Comparison of ENCODE assay signal across 9 mouse cellular contexts in genomic region chr2:70538283-70538682, GRCm38 (mm10). TPM values are rescaled to one million over a fixed set of nuclear protein-coding genes. Genes with fewer than 3 reads are reported as not detected.
DNase-seq lines count a peak whose midpoint lies in the region; TF ChIP-seq lines count a peak whose summit lies in the region.
"Not testable (repeated sequence)": the region's sequence is repeated elsewhere in the genome, so short reads cannot be mapped to it uniquely, and the experiment has no call there.
"Had no signal": no experiment of that assay in that cellular context is flagged by ENCODE, and none has a peak within 500 bp of the region (broad histone marks: within the 10 kb centered on the region; RNA-seq: fewer than 3 reads in every experiment).

No protein-coding gene starts in this region.

- not testable (repeated sequence) for H3K27ac ChIP-seq in kidney, adult 2 months (ENCODE audit: insufficient read depth, low read depth, low read length); limb, embryonic 10.5 days; spleen, adult 2 months (ENCODE audit: insufficient read depth, low read length)

- H3K9me3 ChIP-seq in limb, embryonic 10.5 days (replicated peaks): not testable (repeated sequence)

- not testable (repeated sequence) for TF ChIP-seq POLR2A in kidney, adult 2 months (IDR thresholded peaks at IDR 0.05; ENCODE audit: low read depth, low read length); spleen, adult 2 months (IDR thresholded peaks at IDR 0.05; ENCODE audit: low read depth, low read length)

- H3K4me1 ChIP-seq in kidney, adult 2 months (ENCODE audit: control insufficient read depth, insufficient read depth, low read length); limb, embryonic 10.5 days; spleen, adult 2 months (ENCODE audit: control insufficient read depth, insufficient read depth, insufficient read length): not testable (repeated sequence)

- WGBS in kidney, adult 2 months: 42% methylated on average over 7 of the region's 7 CpGs
- WGBS in limb, embryonic 10.5 days: 49% methylated on average over 7 of the region's 7 CpGs
- WGBS in spleen, adult 2 months: 42% methylated on average over 7 of the region's 7 CpGs

- not testable (repeated sequence) for H3K27me3 ChIP-seq in kidney, adult 2 months (replicated peaks; ENCODE audit: control insufficient read depth, insufficient read depth, low read length); limb, embryonic 10.5 days (ENCODE audit: low read depth, poor library complexity, severe bottlenecking); spleen, adult 2 months (ENCODE audit: control insufficient read depth, insufficient read depth, low read length)

- DNase-seq in 3T3-L1 (ENCODE audit: low read depth, low spot score) (peak; percentile 28), R1 (ENCODE audit: low read depth, low spot score) (peak; percentile 69)
- DNase-seq in cerebellum, postnatal 10 days: peak; percentile 77 to 80
- DNase-seq in gastrocnemius, postnatal 10 days: peak; percentile 54
- peak; percentile 61 for DNase-seq in kidney, adult 2 months
- DNase-seq in limb, embryonic 10.5 days (ENCODE audit: low spot score): peak; percentile 60
- DNase-seq in mesoderm, embryonic 11.5 days (ENCODE audit: low read depth, low spot score): peak; percentile 47
- peak in 1 of 2 experiments; percentile 40 for DNase-seq in spleen, adult 2 months (ENCODE audit: low read depth in 1 of 2, low spot score in 2 of 2)

- H3K4me3 ChIP-seq in kidney, adult 2 months (ENCODE audit: insufficient read depth, low read depth, low read length); limb, embryonic 10.5 days; spleen, adult 2 months (ENCODE audit: extremely low read depth, insufficient read depth, insufficient read length): not testable (repeated sequence)

- H3K36me3 ChIP-seq in kidney, adult 2 months (ENCODE audit: control insufficient read depth, insufficient read depth, low read length); limb, embryonic 10.5 days; spleen, adult 2 months (ENCODE audit: control insufficient read depth, insufficient read depth, low read length): not testable (repeated sequence)

- TF ChIP-seq CTCF in kidney, adult 2 months (conservative IDR thresholded peaks at IDR 0.05; ENCODE audit: insufficient read depth, insufficient read length, low read depth, low read length): peak; percentile 67
- peak; percentile 50; the same call in 1 of the 2 replicates for TF ChIP-seq CTCF in spleen, adult 2 months (IDR thresholded peaks at IDR 0.05; ENCODE audit: extremely low read depth, insufficient read depth, insufficient read length, insufficient replicate concordance)

RNA-seq across cellular contexts. Expression of gene Gad1, which starts 14.6 kb away (rescaled TPM):
- under 1 TPM; 0.49 to 0.88 TPM for total RNA-seq in gastrocnemius, postnatal 10 days (2021)
- 0.31 and 1.5 TPM in 2 replicates for polyA plus RNA-seq in kidney, adult 2 months (2012; rRNA removed)
- 0.30 and 0.40 TPM in 2 replicates for polyA plus RNA-seq in limb, embryonic 10.5 days (2016; fragmentation: Nextera tagmentation; extraction: Ambion mirVana)
- polyA plus RNA-seq in spleen, adult 2 months (2012; rRNA removed): 4.4 and 7.2 TPM in 2 replicates
- total RNA-seq: megakaryocyte, adult 5-6 weeks had no signal

RNA-seq across cellular contexts. Expression of gene Erich2, which starts 29.7 kb away (rescaled TPM):
- total RNA-seq in gastrocnemius, postnatal 10 days (2021): not detected
- polyA plus RNA-seq in kidney, adult 2 months (2012; rRNA removed): 2.2 and 2.7 TPM in 2 replicates
- 0.19 and 0.59 TPM in 2 replicates for polyA plus RNA-seq in limb, embryonic 10.5 days (2016; fragmentation: Nextera tagmentation; extraction: Ambion mirVana)
- 0.13 and 0.21 TPM in 2 replicates for polyA plus RNA-seq in spleen, adult 2 months (2012; rRNA removed)
- total RNA-seq: megakaryocyte, adult 5-6 weeks had no signal
